Mouse (Mus musculus): ENCODE results near the gene Lrch3.
A peak's percentile ranks its signal among the peaks of the same experiment; 100 is the strongest.
"Not testable (repeated sequence)": the region's sequence is repeated elsewhere in the genome, so short reads cannot be mapped to it uniquely, and the experiment has no call there.

The Lrch3 gene

DNA sequence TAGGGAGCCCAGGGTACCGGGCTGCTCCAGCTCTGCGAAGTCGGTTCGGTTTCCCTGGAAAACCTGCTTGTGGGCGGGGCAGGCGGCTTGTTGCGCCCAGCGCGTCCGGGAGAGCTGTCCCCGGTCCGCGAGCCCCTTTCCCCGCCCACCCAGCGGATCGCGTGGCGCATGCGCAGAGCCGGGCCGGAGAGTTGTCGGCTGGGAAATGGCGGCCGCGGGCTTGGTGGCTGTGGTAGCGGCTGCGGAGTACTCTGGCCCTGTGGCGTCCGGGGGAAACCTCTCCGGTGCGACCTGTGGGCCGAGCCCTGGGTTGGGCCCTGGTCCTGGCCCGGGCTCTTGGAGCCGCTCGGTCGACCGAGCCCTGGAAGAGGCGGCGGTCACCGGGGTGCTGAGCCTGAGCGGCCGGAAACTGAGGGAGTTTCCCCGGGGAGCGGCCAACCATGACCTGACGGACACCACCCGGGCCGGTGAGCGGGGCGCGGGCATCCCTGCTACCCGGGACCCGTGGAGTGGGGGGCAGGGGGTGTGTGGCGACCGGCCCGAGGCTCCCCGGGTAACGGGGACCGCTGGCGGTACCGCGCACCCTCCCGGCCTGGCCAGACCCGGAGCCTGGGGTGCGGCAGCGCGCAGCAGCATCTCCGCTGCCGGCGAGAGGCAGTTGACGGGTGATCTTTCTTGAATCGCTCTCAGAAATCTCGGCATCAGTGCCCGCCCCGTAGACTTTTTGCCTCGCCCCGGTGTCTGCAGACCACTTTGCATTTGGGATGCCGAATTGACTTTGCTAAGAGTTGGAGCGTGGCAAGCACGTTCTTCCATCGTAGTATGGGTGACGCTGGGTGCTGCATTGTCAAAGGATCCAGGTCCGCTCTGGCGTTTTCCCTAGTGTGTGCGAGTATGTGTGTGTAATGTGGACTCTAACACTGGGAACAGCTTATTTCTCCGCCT, at the start of gene Lrch3:
TSS of gene Lrch3 (plus strand) at position 164 of the 945 bp plus-strand sequence.
- DNase-seq (ENCODE audit: low spot score in 2 of 2) = peak; percentile 88 to 90

DNA sequence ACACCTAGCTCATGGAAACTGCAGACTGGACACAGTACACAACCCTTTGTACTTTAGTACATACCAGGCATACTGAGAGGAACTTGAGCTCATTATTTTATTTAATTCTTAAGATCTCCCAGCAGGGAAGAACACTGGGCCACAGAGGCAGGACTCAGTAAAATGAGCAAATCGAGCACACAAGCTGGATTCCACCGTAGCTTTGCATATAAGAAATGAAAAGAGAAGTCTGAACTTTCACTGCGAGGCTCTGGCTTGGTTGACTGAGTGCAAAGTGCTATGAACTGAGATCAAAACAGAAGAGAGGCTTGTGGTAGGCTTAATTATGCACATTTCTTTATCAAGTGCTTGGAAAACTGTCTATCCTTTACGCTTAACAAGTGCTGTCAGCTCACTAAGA, 48.5 kb upstream of the Lrch3 start:
- DNase-seq (ENCODE audit: low spot score in 2 of 2) = peak; percentile 69 to 72

DNA sequence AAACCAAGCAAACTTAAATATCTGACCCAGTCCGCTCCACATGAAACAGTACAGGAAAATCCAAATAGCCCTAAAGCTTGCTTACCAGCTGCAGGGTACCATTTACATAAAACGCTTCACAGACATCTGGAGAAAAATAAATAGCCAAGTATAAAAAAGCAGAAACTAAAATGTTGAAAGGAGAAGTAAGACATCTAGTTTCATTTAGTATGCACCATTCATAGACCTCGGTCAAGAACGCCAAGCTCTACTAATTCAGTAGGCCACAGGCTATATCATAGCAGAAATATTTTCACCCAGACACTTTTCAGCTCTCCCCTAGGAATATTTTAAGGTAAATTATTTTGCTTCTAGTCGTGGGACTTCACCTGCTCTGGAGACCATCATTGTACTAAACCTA, 47.2 kb upstream of the Lrch3 start:
- DNase-seq (ENCODE audit: low spot score in 2 of 2) = peak; percentile 49 to 59

GRCm38 (mm10) chr16:32867919-32868552, 45.9 kb upstream of the Lrch3 start:
- DNase-seq (ENCODE audit: low spot score in 2 of 2) = peak; percentile 92 to 93

DNA sequence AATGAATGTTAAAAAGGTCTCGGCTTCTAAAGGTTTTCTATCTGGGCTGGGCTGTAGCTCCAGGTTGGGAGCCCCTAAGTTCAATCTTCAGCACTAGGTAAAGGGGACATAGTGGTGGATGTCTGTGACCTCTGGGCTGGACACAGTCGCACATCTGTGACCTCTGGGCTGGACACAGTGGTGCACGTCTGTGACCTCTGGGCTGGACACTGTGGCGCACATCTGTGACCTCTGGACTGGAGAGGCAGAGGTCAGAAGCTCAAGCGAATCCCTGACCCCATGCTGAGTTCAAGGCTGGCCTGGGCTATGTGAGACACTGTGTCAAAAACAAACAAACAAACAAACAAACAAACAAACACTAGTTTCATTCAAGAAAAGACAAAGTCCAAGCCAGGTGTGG, 43.7 kb upstream of the Lrch3 start:
- DNase-seq (ENCODE audit: low spot score in 2 of 2) = no peak

DNA sequence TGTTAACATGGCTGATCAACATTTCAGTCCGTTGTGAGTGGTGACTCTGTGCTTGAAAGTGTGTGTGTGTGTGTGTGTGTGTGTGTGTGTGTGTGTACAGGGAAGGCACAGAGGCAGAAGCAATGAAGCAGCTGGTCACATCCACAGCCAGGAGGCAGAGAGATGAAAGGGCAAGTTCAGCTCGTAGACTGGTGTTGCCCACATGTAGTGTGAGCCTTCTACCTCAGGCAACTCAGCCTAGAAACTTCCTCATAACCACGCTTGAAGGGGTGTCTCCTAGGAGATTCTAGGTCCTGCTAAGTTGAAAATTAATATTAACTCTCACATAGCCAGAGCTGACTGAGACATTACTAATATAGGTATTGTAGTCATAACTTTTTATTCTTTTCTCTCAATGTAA, 40.5 kb upstream of the Lrch3 start:
- DNase-seq (ENCODE audit: low spot score in 2 of 2) = peak; percentile 48 to 54

DNA sequence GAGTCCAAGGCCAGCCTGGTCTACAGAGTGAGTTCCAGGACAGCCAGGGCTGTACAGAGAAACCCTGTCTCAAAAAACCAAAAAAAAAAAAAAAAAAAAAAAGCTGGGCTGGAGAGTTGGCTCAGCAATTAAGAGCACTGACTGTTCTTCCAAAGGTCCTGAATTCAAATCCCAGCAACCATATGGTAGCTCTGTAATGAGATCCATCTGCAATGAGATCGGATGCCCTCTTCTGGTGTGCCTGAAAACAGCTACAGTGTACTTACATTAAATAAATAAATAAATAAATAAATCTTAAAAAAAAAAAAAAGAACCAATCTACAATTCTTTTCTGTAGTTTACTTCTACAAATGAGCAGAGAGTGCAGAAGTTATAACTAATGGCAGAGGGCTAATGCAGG, 38.6 kb upstream of the Lrch3 start:
- not testable (repeated sequence) for DNase-seq (ENCODE audit: low spot score in 2 of 2)

DNA sequence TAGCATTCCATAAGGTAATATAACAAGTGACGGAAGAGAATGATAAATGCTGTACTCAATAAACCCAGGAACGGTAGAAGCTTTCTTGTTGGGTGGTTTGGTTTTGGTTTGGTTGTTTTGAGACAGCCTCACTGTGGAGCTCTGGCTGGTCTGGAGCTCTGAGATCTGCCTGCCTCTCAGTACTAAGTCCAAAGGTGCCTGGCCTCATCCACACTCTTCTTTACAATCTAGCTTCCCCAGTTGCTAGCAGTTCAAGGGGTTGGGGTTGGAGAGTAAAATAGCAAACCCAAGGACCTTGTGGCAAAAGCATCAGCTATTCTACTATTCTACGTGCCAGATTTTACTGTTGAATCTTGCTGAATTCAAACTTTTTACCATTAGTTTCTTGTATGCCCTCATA, 38.1 kb upstream of the Lrch3 start:
- DNase-seq (ENCODE audit: low spot score in 2 of 2) = no peak

- no peak for DNase-seq (ENCODE audit: low spot score in 2 of 2)
These were observed 37.1 kb upstream of the Lrch3 start for GRCm38 (mm10) chr16:32876831-32877230.

- DNase-seq (ENCODE audit: low spot score in 2 of 2) = peak; percentile 93 to 94
These were observed 36.4 kb upstream of the Lrch3 start, which contains the start of the genes Fyttd1 and Rubcn for GRCm38 (mm10) chr16:32877343-32878156. Gene Fyttd1 (plus strand): TSS chr16:32877500. Gene Rubcn (minus strand): TSS chr16:32877766.

- DNase-seq (ENCODE audit: low spot score in 2 of 2) = no peak
These were observed 35.7 kb upstream of the Lrch3 start for GRCm38 (mm10) chr16:32878157-32878598.

- DNase-seq (ENCODE audit: low spot score in 2 of 2) = no peak
These were observed 34.7 kb upstream of the Lrch3 start for GRCm38 (mm10) chr16:32878972-32879926.

DNA sequence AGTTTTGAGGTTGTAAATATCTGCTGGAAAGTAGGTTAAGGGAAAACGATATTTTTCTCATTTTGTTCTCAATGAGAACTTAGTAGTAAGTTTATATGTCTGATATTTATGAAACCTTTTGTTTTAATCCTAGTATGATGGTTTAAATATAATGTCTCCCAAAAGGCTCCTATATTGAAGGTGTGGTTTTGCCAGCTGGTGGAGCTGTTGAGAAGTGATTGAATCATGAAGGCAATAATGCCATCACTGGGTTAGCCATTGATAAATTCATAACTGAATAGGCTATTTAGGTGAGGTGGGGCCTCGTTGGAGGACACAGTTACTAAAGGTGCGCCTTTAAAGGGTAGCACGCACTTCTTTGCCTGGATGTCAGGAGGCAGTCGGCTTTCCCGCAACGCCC, 32.4 kb upstream of the Lrch3 start:
- no peak for DNase-seq (ENCODE audit: low spot score in 2 of 2)

DNA sequence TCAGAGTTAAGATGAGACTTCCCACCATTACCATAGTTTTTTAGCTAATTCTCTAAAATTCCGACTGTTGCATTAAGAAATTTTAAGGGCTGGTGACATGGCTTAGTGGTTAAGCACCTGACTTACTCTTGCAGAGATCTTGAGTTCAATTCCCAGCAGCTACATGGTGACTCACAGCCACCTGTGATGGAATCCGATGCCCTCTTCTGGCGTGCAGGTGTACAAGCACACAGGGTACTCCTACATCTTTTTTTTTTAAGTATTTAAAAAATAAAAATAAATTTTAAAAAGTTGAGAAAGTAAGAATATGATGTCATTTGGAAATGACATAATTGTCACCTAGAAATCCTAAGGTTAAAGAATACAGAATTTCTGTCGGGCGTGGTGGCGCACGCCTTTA, 25.9 kb upstream of the Lrch3 start:
- no peak for DNase-seq (ENCODE audit: low spot score in 2 of 2)

- no peak for DNase-seq (ENCODE audit: low spot score in 2 of 2)
These were observed 24.0 kb upstream of the Lrch3 start for GRCm38 (mm10) chr16:32889881-32890280.

DNA sequence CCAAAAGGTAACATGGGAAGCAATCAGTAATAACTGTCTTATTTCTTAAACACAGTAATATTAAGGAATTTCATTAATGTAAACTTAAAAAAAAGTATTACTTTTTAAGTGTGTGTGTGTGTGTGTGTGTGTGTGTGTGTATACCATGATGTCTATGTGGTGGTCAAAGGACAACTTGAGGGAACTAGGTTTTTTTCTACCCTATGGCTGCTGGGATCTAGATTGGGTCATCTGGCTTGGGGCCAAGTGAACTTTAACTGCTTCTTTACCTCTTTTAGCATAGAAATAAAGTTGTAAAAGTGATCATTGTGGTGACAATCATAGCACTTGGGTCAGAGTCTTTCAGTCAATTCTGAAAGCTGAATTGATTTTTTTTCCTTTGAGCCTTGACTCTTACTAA, 17.8 kb upstream of the Lrch3 start:
- DNase-seq (ENCODE audit: low spot score in 2 of 2) = no peak

DNA sequence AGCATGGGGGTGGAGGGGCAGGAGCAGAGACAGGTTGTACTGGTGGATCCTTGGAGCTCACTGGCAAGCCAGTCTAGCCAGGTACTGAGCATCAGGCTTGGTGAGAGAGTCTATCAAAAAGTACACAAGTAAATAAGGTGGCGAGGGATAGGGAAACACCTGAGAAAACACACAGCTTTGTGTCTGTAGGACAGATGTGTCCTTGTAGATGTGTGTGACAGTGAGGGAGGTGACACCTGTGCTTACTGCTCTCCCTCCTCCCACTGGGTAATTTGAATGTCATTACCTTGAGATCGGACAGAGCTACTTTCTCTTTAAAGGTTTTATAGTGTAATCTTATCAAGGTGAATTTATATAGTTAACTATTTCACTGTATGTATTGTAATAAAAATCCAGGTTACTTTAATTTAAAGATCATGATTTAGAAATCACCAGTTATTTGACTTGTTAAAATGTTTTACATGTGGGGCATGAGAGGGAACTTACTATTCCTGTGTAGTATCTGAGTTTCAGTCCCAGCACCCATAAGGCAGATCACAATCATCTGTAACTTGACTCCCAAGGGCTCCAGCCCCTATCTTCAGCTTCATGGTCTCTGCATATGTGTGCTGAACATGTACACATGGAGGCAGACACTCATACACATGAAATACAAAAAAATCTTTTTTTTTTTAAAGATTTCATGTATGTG, 12.4 kb upstream of the Lrch3 start:
- DNase-seq (ENCODE audit: low spot score in 2 of 2) = no peak

- DNase-seq (ENCODE audit: low spot score in 2 of 2) = no peak
These were observed 11.9 kb upstream of the Lrch3 start for GRCm38 (mm10) chr16:32902051-32902428.

- DNase-seq (ENCODE audit: low spot score in 2 of 2) = no peak
These were observed 7.7 kb upstream of the Lrch3 start for GRCm38 (mm10) chr16:32906186-32906585.

- no peak for DNase-seq (ENCODE audit: low spot score in 2 of 2)
These were observed 7.2 kb upstream of the Lrch3 start for GRCm38 (mm10) chr16:32906727-32907126.
